Mouse (Mus musculus): Measurements from ENCODE around the gene Dner. TPM values are rescaled to one million over a fixed set of nuclear protein-coding genes. Genes with fewer than 3 reads are reported as not detected.
A peak's percentile ranks its signal among the peaks of the same experiment; 100 is the strongest.

The Dner gene
- polyA plus RNA-seq, 1 experiment from 2014 or later, result 0.05 TPM

DNA sequence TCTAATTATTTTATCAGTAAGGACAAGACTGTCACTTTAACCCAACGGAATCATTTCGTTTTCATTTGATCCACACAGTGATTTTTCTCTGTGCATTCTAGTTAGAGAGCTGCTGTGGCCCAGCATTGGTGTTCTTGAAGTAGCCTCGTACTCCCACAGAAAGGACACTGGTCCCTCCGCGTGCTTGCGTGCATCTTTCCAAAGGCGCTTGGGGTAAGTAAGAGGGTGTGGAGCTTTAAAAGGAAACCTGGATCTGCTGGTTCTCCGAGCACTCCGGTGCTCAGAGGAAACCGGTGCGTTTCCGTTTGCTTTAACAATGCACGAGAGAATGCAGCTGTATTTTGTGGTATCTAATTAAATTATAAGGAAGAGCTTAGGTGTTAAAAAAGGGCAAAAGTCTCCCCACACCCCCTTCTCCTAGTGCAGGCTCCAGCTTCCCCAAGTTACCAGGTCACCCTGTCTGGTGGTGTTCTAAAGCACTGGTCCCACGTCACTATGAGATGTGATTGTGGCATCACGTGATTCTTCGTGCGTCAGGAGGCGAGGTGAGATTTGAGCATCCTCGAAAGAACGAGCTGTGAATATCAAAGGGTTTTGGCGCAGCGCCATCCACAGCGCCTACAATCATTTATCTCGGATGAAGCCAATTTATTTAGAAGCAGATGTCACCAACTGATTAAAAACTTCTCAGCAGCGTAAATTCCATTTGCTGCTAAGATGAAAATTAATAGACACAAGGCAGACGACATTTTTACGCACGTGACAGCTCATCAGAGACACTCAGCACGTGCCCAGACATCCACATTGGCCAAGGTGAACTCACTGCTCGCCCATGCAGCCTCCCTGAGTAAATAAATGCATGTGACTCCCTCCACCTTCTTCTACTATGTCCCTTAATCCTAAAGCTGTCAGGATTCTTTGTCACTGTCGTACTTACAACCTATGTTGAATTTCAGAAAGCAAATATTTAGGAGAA lies 14.1 kb upstream of the Dner start:
- H3K36me3 ChIP-seq (ENCODE audit: control insufficient read depth, insufficient read depth), result no peaks in the 10 kb centered on the region

DNA sequence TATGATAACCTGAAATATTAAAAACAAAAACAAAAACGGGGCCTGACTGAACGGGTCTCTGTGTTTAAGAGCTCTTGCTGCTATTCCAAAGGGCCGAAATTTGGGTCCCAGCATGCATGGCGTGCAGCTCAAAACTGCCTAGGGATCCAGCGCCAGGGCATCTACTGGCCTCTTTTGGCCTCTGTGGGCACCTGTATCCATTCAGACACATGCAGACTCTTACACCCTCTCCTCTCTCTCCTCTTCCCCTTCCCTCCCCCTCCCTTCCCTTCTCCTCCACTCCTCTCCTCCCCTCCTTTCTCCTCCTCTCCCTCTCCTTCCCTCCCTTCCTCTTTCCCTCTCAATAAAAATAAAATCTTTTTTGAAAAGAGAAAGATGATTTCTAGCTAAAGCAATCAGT lies 13.4 kb upstream of the Dner start:
- no peak for ATAC-seq (ENCODE audit: low read depth)
- no peaks in the 10 kb centered on the region for H3K4me1 ChIP-seq (ENCODE audit: control insufficient read depth, low read depth, low read length)

More for the DNA sequence above, 14.1 kb upstream of the Dner start:
- Histone ChIP-seq H3K4me2 (ENCODE audit: low read depth, low read length) (no peak overlapping the region), H3K9ac (ENCODE audit: low read depth, low read length) (no peak overlapping the region), H3K4me3 (ENCODE audit: low read depth, low read length) (no peak overlapping the region), H3K27me3 (ENCODE audit: control insufficient read depth, insufficient read depth, low read depth, low read length) (no peaks in the 10 kb centered on the region), H3K27ac (ENCODE audit: low read length) (no peak overlapping the region), H3K4me1 (ENCODE audit: control insufficient read depth, low read depth, low read length) (no peaks in the 10 kb centered on the region), H3K9me3 (replicated peaks; ENCODE audit: control insufficient read depth, low read length) (no peaks in the 10 kb centered on the region)
- 13% methylated on average over 31 of the region's 31 CpGs for WGBS (ENCODE audit: insufficient replicate concordance)
- ATAC-seq (ENCODE audit: low read depth), result no peak

DNA sequence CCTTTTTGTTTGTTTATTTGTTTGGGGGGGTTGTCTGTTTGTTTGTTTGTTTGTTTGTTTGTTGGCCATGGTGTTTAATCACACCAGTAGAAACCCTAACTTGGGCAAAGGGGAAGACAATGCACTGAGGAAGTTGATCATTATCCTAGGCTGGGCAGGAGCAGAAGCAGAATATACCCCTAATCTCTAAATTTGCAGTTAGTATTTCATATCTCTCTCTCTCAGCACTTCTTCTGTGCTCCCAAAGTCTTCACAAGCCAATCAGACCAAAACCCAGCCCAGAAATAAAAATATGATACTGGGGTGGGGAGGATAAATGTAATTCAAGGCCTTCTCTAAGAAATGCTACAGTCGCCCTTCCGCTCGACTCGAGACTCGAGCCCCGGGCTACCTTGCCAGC lies 4.2 kb upstream of the Dner start:
- Histone ChIP-seq H3K27ac (ENCODE audit: low read length) (no peak overlapping the region), H3K27me3 (ENCODE audit: control insufficient read depth, insufficient read depth, low read depth, low read length) (peaks cover 16% of the 10 kb centered on the region), H3K36me3 (ENCODE audit: control insufficient read depth, insufficient read depth) (no peaks in the 10 kb centered on the region), H3K4me3 (ENCODE audit: low read depth, low read length) (no peak overlapping the region), H3K4me1 (ENCODE audit: control insufficient read depth, low read depth, low read length) (peaks cover 3% of the 10 kb centered on the region; the same call in 1 of the 2 replicates), H3K9ac (ENCODE audit: low read depth, low read length) (no peak overlapping the region), H3K9me3 (replicated peaks; ENCODE audit: control insufficient read depth, low read length) (no peaks in the 10 kb centered on the region), H3K4me2 (ENCODE audit: low read depth, low read length) (no peak overlapping the region)
- ATAC-seq (ENCODE audit: low read depth), result no peak
- 94% methylated on average over 6 of the region's 6 CpGs for WGBS (ENCODE audit: insufficient replicate concordance)

More for the DNA sequence above, 13.4 kb upstream of the Dner start:
- Histone ChIP-seq H3K4me2 (ENCODE audit: low read depth, low read length) (no peak overlapping the region), H3K27me3 (ENCODE audit: control insufficient read depth, insufficient read depth, low read depth, low read length) (no peaks in the 10 kb centered on the region), H3K4me3 (ENCODE audit: low read depth, low read length) (no peak overlapping the region), H3K36me3 (ENCODE audit: control insufficient read depth, insufficient read depth) (no peaks in the 10 kb centered on the region), H3K9me3 (replicated peaks; ENCODE audit: control insufficient read depth, low read length) (no peaks in the 10 kb centered on the region), H3K9ac (ENCODE audit: low read depth, low read length) (no peak overlapping the region), H3K27ac (ENCODE audit: low read length) (no peak overlapping the region)
- WGBS (ENCODE audit: insufficient replicate concordance), result 18% methylated on average over 5 of the region's 5 CpGs

DNA sequence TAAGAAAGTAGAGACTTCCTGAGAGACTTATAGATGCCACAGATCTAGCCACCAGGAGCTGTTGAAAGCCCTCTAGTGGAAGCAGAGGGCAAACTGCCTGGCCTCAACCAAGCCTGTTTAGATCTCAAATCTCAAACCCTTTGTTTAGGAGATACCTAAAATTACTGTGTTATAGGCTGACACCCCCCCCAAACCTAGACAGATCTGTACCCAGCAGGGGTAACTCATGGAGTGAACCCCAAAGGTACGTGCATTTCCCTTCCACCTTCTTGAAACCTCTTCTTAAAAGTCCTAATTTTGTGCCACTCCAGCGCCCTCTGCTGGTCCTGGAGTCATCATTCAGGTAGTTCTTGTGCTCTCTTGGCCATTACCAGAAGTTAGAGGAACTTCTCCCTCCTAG lies 1.1 kb upstream of the Dner start:
- Histone ChIP-seq H3K27ac (ENCODE audit: low read length) (no peak overlapping the region), H3K9ac (ENCODE audit: low read depth, low read length) (no peak overlapping the region), H3K36me3 (ENCODE audit: control insufficient read depth, insufficient read depth) (no peaks in the 10 kb centered on the region), H3K9me3 (replicated peaks; ENCODE audit: control insufficient read depth, low read length) (no peaks in the 10 kb centered on the region), H3K4me3 (ENCODE audit: low read depth, low read length) (no peak overlapping the region), H3K4me2 (ENCODE audit: low read depth, low read length) (no peak overlapping the region), H3K27me3 (ENCODE audit: control insufficient read depth, insufficient read depth, low read depth, low read length) (peaks cover 24% of the 10 kb centered on the region), H3K4me1 (ENCODE audit: control insufficient read depth, low read depth, low read length) (peaks cover 3% of the 10 kb centered on the region; the same call in 1 of the 2 replicates)
- 0% methylated on average over 2 of the region's 2 CpGs for WGBS (ENCODE audit: insufficient replicate concordance)
- ATAC-seq (ENCODE audit: low read depth), result no peak

DNA sequence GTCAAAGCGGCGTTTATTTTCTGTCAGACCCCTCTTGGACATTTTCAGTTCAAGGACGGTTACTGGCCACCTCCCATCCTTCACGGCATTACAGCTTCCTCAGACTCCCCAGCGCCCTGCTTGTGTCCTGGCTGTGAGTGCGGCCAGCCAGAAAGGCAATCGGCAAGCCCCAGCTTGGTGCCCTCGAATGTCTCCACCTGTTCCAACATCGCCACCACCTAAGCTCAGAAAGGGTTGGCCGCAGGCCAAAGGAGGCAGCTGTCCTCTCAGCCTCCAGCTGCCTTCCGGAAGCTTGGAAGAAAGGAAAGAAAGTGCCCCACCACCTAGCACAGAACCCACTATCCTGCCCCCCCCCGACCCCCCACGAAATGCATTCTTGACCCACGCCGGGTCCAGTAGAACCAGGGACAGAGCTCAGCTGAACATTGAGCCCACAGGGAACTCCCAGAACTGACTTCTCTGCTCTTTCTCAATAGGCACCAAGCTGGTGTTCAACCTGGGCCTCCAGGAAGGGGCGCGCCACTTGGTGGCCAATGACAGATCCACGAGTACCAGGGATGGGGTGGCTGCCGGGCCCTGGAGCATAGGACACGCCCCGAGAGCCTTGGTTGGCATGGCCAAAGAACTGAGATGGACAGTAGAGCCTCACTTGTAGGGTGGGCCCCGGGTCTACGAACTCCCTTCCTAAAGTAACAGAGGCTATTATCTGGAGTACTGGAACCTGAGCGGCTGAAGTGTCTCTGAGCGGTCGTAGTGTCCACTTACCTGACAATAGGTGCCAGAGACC lies 1.1 kb downstream of the Dner start:
- Histone ChIP-seq H3K4me2 (ENCODE audit: low read depth, low read length) (peak overlapping the region; percentile 53; the same call in 1 of the 2 replicates), H3K27ac (ENCODE audit: low read length) (no peak overlapping the region), H3K9me3 (replicated peaks; ENCODE audit: control insufficient read depth, low read length) (no peaks in the 10 kb centered on the region), H3K4me3 (ENCODE audit: low read depth, low read length) (peak overlapping the region; percentile 24; the same call in 1 of the 2 replicates), H3K36me3 (ENCODE audit: control insufficient read depth, insufficient read depth) (no peaks in the 10 kb centered on the region), H3K27me3 (ENCODE audit: control insufficient read depth, insufficient read depth, low read depth, low read length) (peaks cover 24% of the 10 kb centered on the region), H3K9ac (ENCODE audit: low read depth, low read length) (no peak overlapping the region), H3K4me1 (ENCODE audit: control insufficient read depth, low read depth, low read length) (peaks cover 3% of the 10 kb centered on the region; the same call in 1 of the 2 replicates)
- no peak for ATAC-seq (ENCODE audit: low read depth)
- WGBS (ENCODE audit: insufficient replicate concordance), result 13% methylated on average over 26 of the region's 26 CpGs

DNA sequence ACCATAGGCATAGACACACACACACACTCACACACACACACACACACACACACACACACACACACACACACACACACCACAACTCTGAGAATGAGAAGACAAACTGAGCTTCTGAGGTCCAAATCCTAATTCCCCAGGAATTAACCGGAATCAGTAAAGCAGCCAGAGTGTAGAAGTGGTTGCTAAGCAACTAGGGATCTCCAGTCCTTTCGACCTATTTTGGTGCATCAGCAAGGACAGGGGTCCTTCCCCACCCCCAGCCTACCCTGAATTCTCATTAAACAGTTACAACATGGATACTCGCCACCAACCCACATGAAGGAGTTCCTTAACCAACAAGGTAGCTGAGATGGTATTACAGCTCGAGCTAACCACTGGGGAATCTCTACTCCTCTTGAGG lies 18.1 kb downstream of the Dner start:
- no peaks in the 10 kb centered on the region for H3K9me3 ChIP-seq (replicated peaks; ENCODE audit: control insufficient read depth, low read length)
- no peak for ATAC-seq (ENCODE audit: low read depth)
- WGBS (ENCODE audit: insufficient replicate concordance), result 41% methylated on average over 4 of the region's 4 CpGs
- no peak overlapping the region for H3K27ac ChIP-seq (ENCODE audit: low read length)
- no peak overlapping the region for H3K9ac ChIP-seq (ENCODE audit: low read depth, low read length)
- no peaks in the 10 kb centered on the region for H3K36me3 ChIP-seq (ENCODE audit: control insufficient read depth, insufficient read depth)
- H3K4me2 ChIP-seq (ENCODE audit: low read depth, low read length), result no peak overlapping the region
- H3K4me1 ChIP-seq (ENCODE audit: control insufficient read depth, low read depth, low read length), result no peaks in the 10 kb centered on the region
- H3K27me3 ChIP-seq (ENCODE audit: control insufficient read depth, insufficient read depth, low read depth, low read length), result no peaks in the 10 kb centered on the region
- H3K4me3 ChIP-seq (ENCODE audit: low read depth, low read length), result no peak overlapping the region

DNA sequence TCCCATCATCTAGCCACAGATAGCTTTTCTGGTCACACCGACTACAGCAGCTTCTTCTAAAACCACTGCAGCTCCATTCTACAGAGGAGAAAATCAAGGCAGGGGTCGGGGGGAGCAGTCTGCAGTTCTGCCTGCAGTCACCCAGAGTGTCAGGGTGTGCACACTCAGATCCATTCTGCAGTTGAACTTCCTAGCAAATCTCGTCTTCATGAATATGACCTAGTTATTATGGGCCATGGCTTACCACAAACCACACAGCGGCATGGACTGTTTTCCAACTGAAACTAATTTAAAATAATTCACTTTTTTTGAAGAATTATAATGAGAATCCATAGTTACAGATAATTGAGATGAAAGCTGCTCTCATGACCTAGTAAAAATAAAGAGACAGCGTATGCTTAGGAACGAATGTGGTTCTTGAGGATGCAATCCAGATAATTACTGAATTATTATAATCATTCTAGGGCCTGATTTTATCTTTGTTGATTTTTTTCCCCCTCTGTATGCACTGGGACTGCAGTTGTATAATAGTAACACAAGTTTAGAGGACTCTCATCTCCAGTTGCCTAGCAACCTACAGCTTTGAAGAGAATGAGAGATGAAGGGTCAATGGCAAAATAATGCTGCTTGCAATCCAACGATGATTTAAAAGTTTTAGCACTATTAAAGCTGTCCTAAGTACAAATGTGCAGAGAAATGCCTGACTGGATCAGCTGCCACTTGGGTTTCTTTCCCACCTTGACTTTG lies 27.7 kb downstream of the Dner start:
- H3K27me3 ChIP-seq (ENCODE audit: control insufficient read depth, insufficient read depth, low read depth, low read length), result no peaks in the 10 kb centered on the region
- 62% methylated on average over 7 of the region's 7 CpGs for WGBS (ENCODE audit: insufficient replicate concordance)
- no peak overlapping the region for H3K4me2 ChIP-seq (ENCODE audit: low read depth, low read length)
- H3K4me3 ChIP-seq (ENCODE audit: low read depth, low read length), result no peak overlapping the region
- H3K9me3 ChIP-seq (replicated peaks; ENCODE audit: control insufficient read depth, low read length), result no peaks in the 10 kb centered on the region
- H3K36me3 ChIP-seq (ENCODE audit: control insufficient read depth, insufficient read depth), result no peaks in the 10 kb centered on the region
- no peak for ATAC-seq (ENCODE audit: low read depth)
- H3K27ac ChIP-seq (ENCODE audit: low read length), result no peak overlapping the region
- no peak overlapping the region for H3K9ac ChIP-seq (ENCODE audit: low read depth, low read length)
- no peaks in the 10 kb centered on the region for H3K4me1 ChIP-seq (ENCODE audit: control insufficient read depth, low read depth, low read length)

DNA sequence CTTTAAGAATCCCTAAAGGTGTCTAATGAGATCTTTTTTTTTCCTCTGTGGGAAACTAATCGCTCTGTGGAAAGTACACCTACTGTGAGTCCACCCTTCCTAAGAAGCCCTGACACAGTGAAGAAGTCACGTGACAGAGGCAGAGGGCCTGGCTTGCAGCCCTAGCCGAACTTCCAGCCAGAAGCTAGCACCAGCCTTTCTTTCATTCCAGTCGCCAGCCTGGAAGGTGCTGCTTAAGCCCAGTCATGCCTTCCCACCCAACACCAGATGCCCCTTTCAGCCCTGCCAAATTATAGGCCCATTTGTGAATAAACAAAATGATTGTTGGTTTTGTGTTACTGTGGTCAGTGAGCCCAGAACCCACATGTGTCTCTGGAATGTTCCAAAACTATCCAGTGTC lies 28.4 kb downstream of the Dner start:
- H3K27me3 ChIP-seq (ENCODE audit: control insufficient read depth, insufficient read depth, low read depth, low read length), result no peaks in the 10 kb centered on the region
- H3K36me3 ChIP-seq (ENCODE audit: control insufficient read depth, insufficient read depth), result no peaks in the 10 kb centered on the region
- no peaks in the 10 kb centered on the region for H3K9me3 ChIP-seq (replicated peaks; ENCODE audit: control insufficient read depth, low read length)
- H3K4me3 ChIP-seq (ENCODE audit: low read depth, low read length), result no peak overlapping the region
- H3K4me1 ChIP-seq (ENCODE audit: control insufficient read depth, low read depth, low read length), result no peaks in the 10 kb centered on the region
- no peak overlapping the region for H3K9ac ChIP-seq (ENCODE audit: low read depth, low read length)
- no peak overlapping the region for H3K4me2 ChIP-seq (ENCODE audit: low read depth, low read length)
- no peak for ATAC-seq (ENCODE audit: low read depth)
- no peak overlapping the region for H3K27ac ChIP-seq (ENCODE audit: low read length)
- 55% methylated on average over 4 of the region's 4 CpGs for WGBS (ENCODE audit: insufficient replicate concordance)

All from liver, embryonic 16.5 days (tissue).